Mouse (Mus musculus) embryonic facial prominence, embryonic 10.5 days (tissue): Measurements from ENCODE around the gene Tnni1. TPM values are rescaled to one million over a fixed set of nuclear protein-coding genes. Genes with fewer than 3 reads are reported as not detected.

ENCODE experiments used
- DNase-seq: peaks from one replicate; pipeline ENCODE4 v3.0.0-alpha.2; 2017; ENCODE audit warnings: low spot score
- H3K27ac ChIP-seq: fragments of 300-500 bp; sonication (generic); replicated peaks from 2 replicates; pipeline ENCODE4 v1.5.1; 2016; ENCODE audit warnings: mild to moderate bottlenecking
- H3K27me3 ChIP-seq: fragments of 300-500 bp; sonication (generic); replicated peaks from 2 replicates; pipeline ENCODE4 v1.6.1; 2016; ENCODE audit warnings: low read depth, mild to moderate bottlenecking; ENCODE audit not compliant: poor library complexity, severe bottlenecking
- H3K36me3 ChIP-seq: fragments of 300-500 bp; sonication (generic); replicated peaks from 2 replicates; pipeline ENCODE4 v1.6.1; 2016; ENCODE audit warnings: mild to moderate bottlenecking, moderate library complexity
- H3K4me1 ChIP-seq: fragments of 300-500 bp; sonication (generic); 2 replicates; pipeline ENCODE4 v1.6.1; 2016
- H3K4me3 ChIP-seq: fragments of 300-500 bp; sonication (generic); 2 replicates; pipeline ENCODE4 v1.5.1; 2016; ENCODE audit warnings: mild to moderate bottlenecking, moderate library complexity
- H3K9me3 ChIP-seq: fragments of 300-500 bp; sonication (generic); 2 replicates; pipeline ENCODE4 v1.6.1; 2016; ENCODE audit warnings: mild to moderate bottlenecking
- WGBS: fragments of 180-500 bp; shearing (Covaris S2); methylation state at CpG from one replicate; pipeline ENCODE4 v1.1.7; 2016; 5-methylcytosine and 5-hydroxymethylcytosine counted together
- polyA plus RNA-seq: library from polyadenylated mRNA; unstranded; fragments of >200 nt; fragmentation: Nextera tagmentation; extraction: Ambion mirVana; gene quantifications from 2 replicates; pipeline ENCODE4 v1.2.1, GENCODE M21; 2016

Tnni1 gene
- polyA plus RNA-seq, 1 experiment from 2014 or later, result 5.5 TPM

DNA sequence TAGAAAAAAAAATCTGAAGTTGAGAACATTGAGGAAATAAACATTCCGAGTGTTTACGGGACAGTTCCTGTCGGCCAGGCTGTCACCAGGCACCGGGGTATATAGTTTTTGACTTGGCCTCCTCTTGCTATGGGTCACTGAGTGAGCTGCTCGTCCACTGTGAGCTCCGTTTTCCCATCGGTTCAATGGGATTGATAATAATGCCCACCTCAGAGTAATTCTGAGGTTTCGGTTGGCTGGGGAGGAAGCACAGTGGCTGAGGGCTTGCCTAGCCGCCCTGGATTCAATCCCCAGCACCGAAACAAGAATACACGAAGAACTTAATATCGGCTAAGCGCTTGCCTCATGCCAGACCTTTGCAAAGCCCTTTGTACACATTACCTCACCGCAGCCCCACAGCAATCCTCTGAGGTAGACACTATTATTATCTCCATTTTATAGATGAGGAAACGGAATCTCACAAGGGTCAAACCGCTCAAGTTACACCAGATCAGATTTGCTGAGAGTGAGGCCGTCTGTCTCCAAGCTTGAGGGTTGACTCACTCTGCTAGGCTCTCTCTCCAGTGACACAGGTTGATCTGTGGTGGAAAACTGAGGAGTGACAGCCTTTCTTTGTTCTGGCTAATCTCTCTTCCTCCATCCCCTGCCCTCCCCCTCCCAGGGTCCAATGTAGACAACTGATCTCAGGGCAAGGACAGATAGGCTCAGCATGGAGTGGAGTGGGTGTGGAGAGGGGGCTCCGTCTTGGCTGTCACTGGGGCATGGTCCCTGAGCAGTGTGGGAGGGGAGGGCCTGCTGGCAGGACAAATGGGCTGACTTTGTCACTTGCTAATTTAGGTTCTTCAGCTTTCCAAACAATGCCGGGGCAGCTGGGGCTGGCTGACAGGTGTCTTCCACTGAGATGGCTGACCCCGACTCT is 15.2 kb downstream of the Tnni1 start:
- H3K9me3 ChIP-seq, result no peaks in the 10 kb centered on the region
- H3K4me3 ChIP-seq, result peak overlapping the region; percentile 46
- H3K36me3 ChIP-seq, result no peaks in the 10 kb centered on the region
- peaks cover 51% of the 10 kb centered on the region for H3K27me3 ChIP-seq
- peak overlapping the region; percentile 48 for H3K27ac ChIP-seq
- H3K4me1 ChIP-seq, result peaks cover 38% of the 10 kb centered on the region
- DNase-seq, result peak; percentile 46
- WGBS, result 41% methylated on average over 20 of the region's 20 CpGs

DNA sequence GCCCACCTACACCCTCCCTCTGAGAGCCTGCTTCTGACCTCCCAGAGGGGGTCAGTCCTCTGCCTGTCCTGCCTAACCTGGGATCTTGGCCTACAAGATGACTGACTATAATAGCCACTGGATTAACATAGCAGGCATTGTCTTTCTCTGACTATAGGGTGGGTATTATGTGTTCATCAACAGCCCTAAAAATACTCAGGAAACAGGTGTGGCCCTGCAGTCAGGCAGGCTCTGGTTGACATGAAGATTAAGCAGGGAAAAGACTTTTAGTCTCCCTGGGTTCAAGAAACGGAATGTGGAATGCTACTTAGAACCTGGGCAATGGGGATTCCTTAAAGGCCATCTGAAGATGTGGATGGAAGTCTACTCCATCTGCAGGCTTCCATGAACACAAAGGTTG is 19.3 kb downstream of the Tnni1 start:
- peaks cover 48% of the 10 kb centered on the region for H3K4me1 ChIP-seq
- 65% methylated on average over 1 of the region's 1 CpGs for WGBS
- H3K36me3 ChIP-seq, result no peaks in the 10 kb centered on the region
- H3K9me3 ChIP-seq, result no peaks in the 10 kb centered on the region
- H3K4me3 ChIP-seq, result no peak overlapping the region
- H3K27me3 ChIP-seq, result peaks cover 32% of the 10 kb centered on the region
- no peak overlapping the region for H3K27ac ChIP-seq
- no peak for DNase-seq

DNA sequence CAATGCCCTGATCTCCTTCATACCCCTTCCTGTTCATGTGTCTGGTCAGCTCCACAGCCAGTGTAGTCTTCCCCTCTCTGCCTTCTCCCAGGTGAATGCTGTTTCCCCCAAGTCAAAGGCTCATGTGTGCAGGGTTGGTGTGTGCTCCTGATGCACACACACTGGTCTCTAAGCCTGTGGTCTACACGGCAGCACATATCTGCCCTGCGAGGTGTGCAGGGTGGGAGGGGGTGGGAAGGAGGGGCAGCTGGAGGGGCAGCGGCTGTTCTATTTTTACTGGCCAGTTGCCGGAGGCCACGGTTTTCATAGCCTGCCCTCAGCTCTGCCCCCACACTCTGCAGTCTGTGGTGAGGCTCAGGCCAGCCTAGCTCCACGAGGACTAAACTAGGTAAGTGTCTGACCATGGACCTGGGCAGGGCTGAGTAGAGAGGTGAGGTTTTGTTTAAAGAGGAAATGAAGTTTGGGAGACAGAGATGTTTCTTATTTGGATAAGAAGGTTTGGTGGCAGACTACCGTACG is 19.9 kb downstream of the Tnni1 start:
- H3K36me3 ChIP-seq, result no peaks in the 10 kb centered on the region
- H3K27me3 ChIP-seq, result peaks cover 32% of the 10 kb centered on the region
- no peaks in the 10 kb centered on the region for H3K9me3 ChIP-seq
- H3K4me3 ChIP-seq, result no peak overlapping the region
- DNase-seq, result no peak
- 66% methylated on average over 8 of the region's 8 CpGs for WGBS
- no peak overlapping the region for H3K27ac ChIP-seq
- H3K4me1 ChIP-seq, result peaks cover 42% of the 10 kb centered on the region

DNA sequence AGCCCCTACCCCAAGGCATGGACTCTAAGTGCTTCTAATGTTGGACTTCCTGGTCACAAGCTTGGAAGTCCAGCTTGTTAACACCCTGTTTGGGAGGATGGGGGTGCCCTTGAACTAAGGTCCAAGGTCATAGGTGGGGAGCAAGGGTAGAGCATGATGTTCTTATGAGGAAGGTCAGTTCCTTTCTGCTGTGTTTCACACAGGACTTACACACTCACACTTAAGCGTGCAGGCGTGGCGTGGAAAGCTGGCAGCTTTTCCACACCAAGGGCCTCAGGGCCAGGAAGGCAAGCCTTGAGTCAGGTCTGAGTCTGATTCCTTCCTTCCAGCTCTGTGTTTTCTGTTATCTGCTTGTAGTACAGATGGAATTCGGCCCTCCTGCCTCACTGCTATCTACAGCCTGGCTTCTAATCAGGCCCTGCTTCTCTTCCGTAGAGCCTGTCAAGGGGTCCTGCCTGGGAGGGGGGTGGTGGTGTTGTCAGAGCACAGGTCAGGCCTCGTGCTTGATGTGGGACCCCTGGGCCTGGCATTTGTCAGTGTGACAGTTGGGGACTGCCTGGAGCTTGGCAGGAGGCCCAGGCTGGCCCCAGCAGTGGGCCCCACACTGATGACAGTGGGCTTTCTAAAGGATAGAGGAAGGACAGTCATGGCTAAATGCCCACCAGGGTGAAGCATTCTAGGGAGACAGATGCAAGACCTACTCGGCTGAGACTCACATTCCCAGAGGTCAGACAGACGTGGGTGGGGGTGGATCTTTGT is 21.1 kb downstream of the Tnni1 start:
- DNase-seq, result peak; percentile 40
- Histone ChIP-seq H3K4me3 (no peak overlapping the region), H3K36me3 (no peaks in the 10 kb centered on the region), H3K4me1 (peaks cover 30% of the 10 kb centered on the region), H3K27me3 (peaks cover 26% of the 10 kb centered on the region), H3K27ac (peak overlapping the region; percentile 51; the same call in 1 of the 2 replicates), H3K9me3 (no peaks in the 10 kb centered on the region)
- 55% methylated on average over 8 of the region's 8 CpGs for WGBS

- H3K4me1 ChIP-seq, result peaks cover 11% of the 10 kb centered on the region; the same call in 1 of the 2 replicates
- H3K4me3 ChIP-seq, result no peak overlapping the region
- peaks cover 33% of the 10 kb centered on the region for H3K27me3 ChIP-seq
- peak; percentile 29 for DNase-seq
- 53% methylated on average over 10 of the region's 10 CpGs for WGBS
- H3K9me3 ChIP-seq, result no peaks in the 10 kb centered on the region
- H3K27ac ChIP-seq, result no peak overlapping the region
- H3K36me3 ChIP-seq, result no peaks in the 10 kb centered on the region
These were observed 28.3 kb downstream of the Tnni1 start for GRCm38 (mm10) chr1:135807546-135807945.

GRCm38 (mm10) chr1:135810180-135810579 is 30.9 kb downstream of the Tnni1 start:
- Histone ChIP-seq H3K27me3 (peaks cover 34% of the 10 kb centered on the region), H3K4me3 (no peak overlapping the region), H3K27ac (no peak overlapping the region), H3K36me3 (no peaks in the 10 kb centered on the region), H3K9me3 (no peaks in the 10 kb centered on the region), H3K4me1 (peaks cover 11% of the 10 kb centered on the region; the same call in 1 of the 2 replicates)
- 78% methylated on average over 2 of the region's 2 CpGs for whole genome bisulfite sequencing
- DNase-seq, result no peak

DNA sequence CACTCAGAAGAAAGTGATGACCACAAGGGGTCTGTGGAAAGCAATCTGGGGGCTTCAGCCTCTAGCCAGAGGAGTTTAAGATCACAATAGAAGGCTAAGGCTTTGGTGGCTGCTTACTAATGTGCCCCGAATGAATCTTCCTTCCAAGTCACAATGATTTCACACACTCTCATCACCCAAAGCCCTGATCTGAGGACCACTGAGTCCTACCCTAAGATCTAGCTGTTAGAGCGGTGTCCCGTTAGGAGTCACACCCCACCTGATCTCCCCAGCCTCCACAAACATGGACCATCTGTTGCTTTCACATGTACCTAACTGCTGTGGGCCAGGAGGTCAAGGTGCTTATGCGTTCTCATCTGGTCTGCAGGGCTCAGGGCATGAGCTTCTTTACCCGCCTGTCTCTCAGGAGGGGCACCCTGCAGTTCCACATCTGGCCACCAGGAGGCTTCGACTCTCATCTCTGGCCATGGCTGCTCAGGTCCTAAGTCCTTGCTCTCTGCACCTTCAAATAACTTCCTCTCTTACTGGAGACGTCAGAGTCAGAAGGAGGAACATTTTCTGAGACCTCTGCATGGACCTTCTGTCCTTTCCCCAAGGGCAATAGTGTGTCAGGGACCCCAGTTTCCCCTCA is 31.9 kb downstream of the Tnni1 start:
- WGBS, result 33% methylated on average over 7 of the region's 7 CpGs
- H3K4me3 ChIP-seq, result no peak overlapping the region
- H3K4me1 ChIP-seq, result peaks cover 11% of the 10 kb centered on the region; the same call in 1 of the 2 replicates
- H3K27me3 ChIP-seq, result peaks cover 40% of the 10 kb centered on the region
- DNase-seq, result peak; percentile 88
- H3K9me3 ChIP-seq, result no peaks in the 10 kb centered on the region
- H3K27ac ChIP-seq, result no peak overlapping the region
- no peaks in the 10 kb centered on the region for H3K36me3 ChIP-seq

DNA sequence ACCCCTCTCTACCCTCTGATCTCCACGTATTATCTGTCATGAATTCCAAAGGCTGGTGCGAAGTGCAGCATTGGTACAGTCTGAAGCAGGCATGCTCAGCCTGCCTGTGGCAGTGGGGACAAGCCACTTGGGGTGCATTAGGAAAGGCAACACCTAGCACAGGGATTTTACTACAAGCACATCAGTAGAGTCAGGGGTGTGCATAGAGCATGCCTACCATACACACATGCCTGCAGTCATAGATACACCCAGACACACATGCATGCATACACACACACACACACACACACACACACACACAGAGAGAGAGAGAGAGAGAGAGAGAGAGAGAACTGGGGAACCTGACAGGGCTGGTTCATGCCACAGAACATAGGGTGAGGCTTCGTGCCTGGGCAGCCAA is 33.0 kb downstream of the Tnni1 start:
- H3K4me1 ChIP-seq, result peaks cover 10% of the 10 kb centered on the region; the same call in 1 of the 2 replicates
- H3K36me3 ChIP-seq, result no peaks in the 10 kb centered on the region
- H3K4me3 ChIP-seq, result no peak overlapping the region
- H3K9me3 ChIP-seq, result no peaks in the 10 kb centered on the region
- DNase-seq, result no peak
- no peak overlapping the region for H3K27ac ChIP-seq
- WGBS, result 87% methylated on average over 3 of the region's 3 CpGs
- peaks cover 51% of the 10 kb centered on the region for H3K27me3 ChIP-seq

GRCm38 (mm10) chr1:135812618-135813017 is 33.4 kb downstream of the Tnni1 start:
- no peak for DNase-seq
- Histone ChIP-seq H3K9me3 (no peaks in the 10 kb centered on the region), H3K27ac (no peak overlapping the region), H3K27me3 (peaks cover 55% of the 10 kb centered on the region), H3K4me3 (no peak overlapping the region), H3K4me1 (peaks cover 8% of the 10 kb centered on the region; the same call in 1 of the 2 replicates), H3K36me3 (no peaks in the 10 kb centered on the region)
- 56% methylated on average over 2 of the region's 2 CpGs for WGBS

DNA sequence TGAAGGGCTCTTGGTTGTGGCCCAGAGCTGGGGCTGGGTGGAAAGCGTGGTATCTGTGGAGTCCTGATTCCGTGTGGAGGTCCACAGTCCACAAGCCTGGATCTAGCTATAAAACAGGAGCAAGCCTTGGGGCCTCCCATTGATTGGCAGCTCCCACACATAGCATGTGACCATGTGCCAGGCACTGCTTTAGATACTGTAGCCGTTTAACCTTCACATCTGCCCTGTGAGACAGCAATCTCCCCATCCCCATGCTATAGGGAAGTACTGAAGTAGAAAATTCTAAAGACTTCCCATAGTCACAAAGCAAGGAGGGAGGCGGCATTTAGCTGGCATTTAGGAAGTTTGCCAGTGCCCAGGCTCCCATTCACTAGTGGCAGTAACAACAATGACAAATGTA is 33.8 kb downstream of the Tnni1 start:
- no peak overlapping the region for H3K27ac ChIP-seq
- H3K9me3 ChIP-seq, result no peaks in the 10 kb centered on the region
- WGBS, result 83% methylated on average over 4 of the region's 4 CpGs
- no peak for DNase-seq
- peaks cover 59% of the 10 kb centered on the region for H3K27me3 ChIP-seq
- no peaks in the 10 kb centered on the region for H3K36me3 ChIP-seq
- H3K4me1 ChIP-seq, result peaks cover 11% of the 10 kb centered on the region
- H3K4me3 ChIP-seq, result no peak overlapping the region

GRCm38 (mm10) chr1:135813687-135814395 is 34.6 kb downstream of the Tnni1 start:
- Histone ChIP-seq H3K9me3 (no peaks in the 10 kb centered on the region), H3K27me3 (peaks cover 66% of the 10 kb centered on the region), H3K4me1 (peaks cover 14% of the 10 kb centered on the region), H3K4me3 (no peak overlapping the region), H3K36me3 (no peaks in the 10 kb centered on the region), H3K27ac (no peak overlapping the region)
- no peak for DNase-seq
- WGBS, result 79% methylated on average over 5 of the region's 5 CpGs

GRCm38 (mm10) chr1:135814531-135814930 is 35.3 kb downstream of the Tnni1 start:
- Histone ChIP-seq H3K4me1 (peaks cover 21% of the 10 kb centered on the region), H3K4me3 (no peak overlapping the region), H3K36me3 (no peaks in the 10 kb centered on the region), H3K27me3 (peaks cover 66% of the 10 kb centered on the region), H3K27ac (no peak overlapping the region; the same call in 1 of the 2 replicates), H3K9me3 (no peaks in the 10 kb centered on the region)
- 85% methylated on average over 5 of the region's 5 CpGs for WGBS
- no peak for DNase-seq
